Mouse (Mus musculus): ENCODE data around the gene Rpsa. TPM values are rescaled to one million over a fixed set of nuclear protein-coding genes. Genes with fewer than 3 reads are reported as not detected.

Rpsa gene
- total RNA-seq, 2 experiments from 2014 or later: 3,879 to 6,669 TPM

DNA sequence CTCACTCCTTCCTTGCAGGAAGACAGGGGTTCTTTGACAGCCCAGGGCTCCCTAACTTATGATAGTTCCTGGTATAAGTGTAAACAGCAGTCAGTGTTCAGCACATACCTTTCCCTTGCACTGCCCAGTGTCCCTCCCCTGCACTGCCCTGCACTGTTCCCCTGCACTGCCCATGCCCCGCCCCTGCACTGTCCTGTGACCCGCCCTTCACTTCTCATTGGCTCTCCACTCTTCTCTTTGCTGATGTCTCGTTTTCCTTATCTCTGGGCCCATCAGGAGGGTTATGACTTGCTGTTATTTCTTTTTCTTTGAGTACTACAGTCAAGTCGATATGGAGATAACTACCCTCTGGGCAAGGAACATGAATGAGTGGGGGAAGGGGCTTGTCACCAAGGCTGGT lies 30.6 kb downstream of the Rpsa start:
- peak; percentile 83 for ATAC-seq (replicated peaks; ENCODE audit: poor library complexity)

DNA sequence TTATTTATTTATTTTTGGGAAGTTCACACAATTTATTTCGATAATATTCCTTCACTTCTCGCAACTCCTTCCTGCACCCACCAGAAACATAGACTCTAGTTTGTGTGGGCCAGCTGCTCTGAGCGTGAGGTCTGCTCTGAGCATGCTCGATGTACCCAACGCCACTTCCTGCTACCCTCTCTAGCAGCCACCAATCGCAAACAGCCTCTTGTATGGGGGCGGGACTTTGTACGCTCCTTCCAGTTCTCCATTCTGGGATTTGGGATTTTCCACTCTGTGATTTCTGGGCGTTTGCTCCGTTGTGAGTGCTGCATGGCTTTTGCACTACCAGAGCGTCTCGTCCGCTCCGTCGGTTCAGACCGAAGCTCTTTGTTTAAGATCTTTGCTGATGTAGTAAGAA lies 36.4 kb downstream of the Rpsa start:
- no peak for ATAC-seq (replicated peaks; ENCODE audit: poor library complexity)

DNA sequence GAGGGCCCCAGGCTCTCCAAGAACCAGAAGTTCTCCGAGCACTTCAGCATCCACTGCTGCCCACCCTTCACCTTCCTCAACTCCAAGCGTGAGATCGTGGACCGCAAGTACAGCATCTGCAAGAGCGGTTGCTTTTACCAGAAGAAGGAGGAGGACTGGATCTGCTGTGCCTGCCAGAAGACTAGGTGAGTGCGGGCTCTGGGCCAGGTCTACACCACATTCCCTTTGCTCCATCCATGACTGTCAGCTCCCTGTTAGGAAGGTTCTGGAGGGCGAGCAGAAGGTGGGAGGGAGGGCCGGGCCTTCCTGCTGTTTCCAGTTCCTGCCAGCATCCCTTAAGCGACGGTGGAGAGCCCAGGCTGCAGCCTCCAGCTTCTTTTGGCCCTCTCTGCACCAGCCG lies 40.3 kb downstream of the Rpsa start:
- no peak for ATAC-seq (replicated peaks; ENCODE audit: poor library complexity)

DNA sequence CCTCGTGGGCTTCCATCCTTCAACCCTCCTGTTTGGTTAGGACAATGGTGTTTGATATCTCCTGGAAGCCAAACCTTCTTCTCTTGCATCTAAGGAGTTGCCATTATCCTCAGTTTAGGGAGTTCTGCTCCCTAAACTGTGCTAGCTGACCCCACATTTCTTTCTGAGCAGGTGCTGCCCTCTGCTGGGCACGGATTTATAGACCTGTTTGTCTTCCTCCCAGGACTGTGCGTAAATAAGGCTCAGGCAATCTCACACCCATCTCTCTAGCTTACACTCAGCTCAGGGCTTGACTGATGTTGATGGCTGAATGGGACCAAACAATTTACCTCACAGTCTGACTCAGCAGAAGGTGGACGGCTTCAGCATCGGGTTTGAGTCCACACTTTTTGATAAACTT lies 43.8 kb downstream of the Rpsa start:
- ATAC-seq (replicated peaks; ENCODE audit: poor library complexity): peak; percentile 88

DNA sequence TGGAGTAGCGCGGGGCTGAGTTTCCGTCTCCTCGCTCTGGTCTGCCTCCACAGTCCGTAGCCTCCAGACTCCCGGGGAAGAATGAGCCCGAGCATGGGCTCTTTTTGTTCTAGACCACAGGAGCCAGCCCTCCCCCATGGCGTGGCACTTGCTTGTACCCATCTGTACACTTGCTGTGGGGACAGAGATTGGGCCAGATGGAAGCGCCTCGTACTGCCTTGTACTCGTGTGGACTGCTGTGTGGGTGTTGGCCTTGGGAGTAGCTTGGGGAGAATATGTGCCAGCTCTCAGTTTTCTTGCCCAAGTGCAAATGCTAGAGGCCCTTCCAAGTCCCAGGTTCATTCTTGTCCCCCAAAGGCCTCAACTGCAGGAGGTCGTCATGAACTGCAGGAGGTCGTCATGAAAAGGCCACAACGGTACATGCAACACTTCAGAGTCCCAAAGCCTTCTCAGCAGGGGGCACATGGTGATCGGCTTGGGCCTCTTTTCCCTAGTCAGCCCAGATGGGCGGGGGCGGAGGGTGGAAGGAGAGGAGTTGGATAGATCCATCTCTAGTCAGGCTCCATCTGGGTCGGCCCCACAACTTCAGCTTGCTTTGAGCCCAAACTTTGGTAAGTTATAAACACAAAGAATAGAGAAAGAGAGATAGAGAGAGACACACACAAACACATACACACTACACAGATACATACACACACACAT lies 47.1 kb downstream of the Rpsa start:
- ATAC-seq (replicated peaks; ENCODE audit: poor library complexity): no peak

DNA sequence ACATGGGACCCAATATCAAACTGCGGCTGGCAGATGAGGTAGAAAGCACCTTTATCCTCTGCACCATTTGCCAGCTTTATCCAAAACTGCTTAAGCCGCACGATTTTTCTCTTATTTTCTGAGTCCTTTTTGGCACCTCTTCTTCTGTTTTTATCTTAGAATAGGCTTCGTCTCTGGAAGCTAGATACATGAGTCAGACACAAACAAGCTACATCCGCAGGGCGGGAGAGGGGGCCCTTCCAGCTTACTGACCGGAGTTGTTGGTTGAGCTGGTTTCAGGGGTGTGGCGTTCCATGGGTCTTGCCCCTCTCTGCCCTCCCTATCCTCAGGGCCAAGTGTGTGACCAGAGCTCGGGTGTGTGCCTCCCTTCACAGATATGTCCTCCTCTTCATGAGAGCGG lies 51.3 kb downstream of the Rpsa start:
- ATAC-seq (replicated peaks; ENCODE audit: poor library complexity): no peak

Other genes starting within 250 kb of the Rpsa start
- 57.6 and 75.4 TPM in 2 replicates for gene Wdr48, start 232.8 kb upstream of the Rpsa start, total RNA-seq (2015)
- gene Wdr48, start 232.8 kb upstream of the Rpsa start, total RNA-seq (2017): 49.1 and 58.6 TPM in 2 replicates
- 7.9 and 8.7 TPM in 2 replicates for gene Gorasp1, start 190.1 kb upstream of the Rpsa start, total RNA-seq (2015)
- gene Gorasp1, start 190.1 kb upstream of the Rpsa start, total RNA-seq (2017): 5.1 and 7.4 TPM in 2 replicates
- 2.3 and 2.4 TPM in 2 replicates for gene Ttc21a, start 190.1 kb upstream of the Rpsa start, total RNA-seq (2015)
- gene Ttc21a, start 190.1 kb upstream of the Rpsa start, total RNA-seq (2017): 3.4 and 5.7 TPM in 2 replicates
- 9.0 and 12.3 TPM in 2 replicates for gene Csrnp1, start 143.0 kb upstream of the Rpsa start, total RNA-seq (2015)
- gene Csrnp1, start 143.0 kb upstream of the Rpsa start, total RNA-seq (2017): 13.3 and 18.9 TPM in 2 replicates
- gene Xirp1, start 104.1 kb upstream of the Rpsa start, total RNA-seq (2015): not detected in 2 replicates
- not detected in 2 replicates for gene Xirp1, start 104.1 kb upstream of the Rpsa start, total RNA-seq (2017)
- gene Cx3cr1, start 57.8 kb upstream of the Rpsa start, total RNA-seq (2015): 10.6 and 11.9 TPM in 2 replicates
- gene Cx3cr1, start 57.8 kb upstream of the Rpsa start, total RNA-seq (2017): 10.8 and 13.9 TPM in 2 replicates
- gene Ccr8, start 35.6 kb upstream of the Rpsa start, total RNA-seq (2015): not detected in 2 replicates
- not detected in 2 replicates for gene Ccr8, start 35.6 kb upstream of the Rpsa start, total RNA-seq (2017)
- 15.8 and 17.1 TPM in 2 replicates for gene Slc25a38, start 17.3 kb upstream of the Rpsa start, total RNA-seq (2015)
- 16.9 and 19.7 TPM in 2 replicates for gene Slc25a38, start 17.3 kb upstream of the Rpsa start, total RNA-seq (2017)
- not detected in 2 replicates for gene Mobp, start 22.0 kb downstream of the Rpsa start, total RNA-seq (2015)
- not detected in 2 replicates for gene Mobp, start 22.0 kb downstream of the Rpsa start, total RNA-seq (2017)
- 0.35 TPM in 1 of 2 replicates, not detected in the other for gene Myrip, start 173.8 kb downstream of the Rpsa start, total RNA-seq (2015)
- gene Myrip, start 173.8 kb downstream of the Rpsa start, total RNA-seq (2017): 0.30 TPM in 1 of 2 replicates, not detected in the other

Measured in megakaryocyte progenitor cell, adult 5-6 weeks (primary cell).